Mouse (Mus musculus) ES-Bruce4 (cell line): ENCODE measurements around the gene Inha.
A peak's percentile ranks its signal among the peaks of the same experiment; 100 is the strongest.

ENCODE experiments used
- CTCF ChIP-seq: IDR thresholded peaks from one replicate; pipeline ENCODE4 v1.8.1; 2011; ENCODE audit warnings: low read depth, low read length
- EP300 ChIP-seq: IDR thresholded peaks from 2 replicates; pipeline ENCODE4 v1.6.1; 2011; ENCODE audit warnings: low read depth, low read length; ENCODE audit not compliant: insufficient read depth
- POLR2A ChIP-seq: IDR thresholded peaks from one replicate; pipeline ENCODE4 v1.8.1; 2011; ENCODE audit warnings: low read length; ENCODE audit not compliant: insufficient read depth

DNA sequence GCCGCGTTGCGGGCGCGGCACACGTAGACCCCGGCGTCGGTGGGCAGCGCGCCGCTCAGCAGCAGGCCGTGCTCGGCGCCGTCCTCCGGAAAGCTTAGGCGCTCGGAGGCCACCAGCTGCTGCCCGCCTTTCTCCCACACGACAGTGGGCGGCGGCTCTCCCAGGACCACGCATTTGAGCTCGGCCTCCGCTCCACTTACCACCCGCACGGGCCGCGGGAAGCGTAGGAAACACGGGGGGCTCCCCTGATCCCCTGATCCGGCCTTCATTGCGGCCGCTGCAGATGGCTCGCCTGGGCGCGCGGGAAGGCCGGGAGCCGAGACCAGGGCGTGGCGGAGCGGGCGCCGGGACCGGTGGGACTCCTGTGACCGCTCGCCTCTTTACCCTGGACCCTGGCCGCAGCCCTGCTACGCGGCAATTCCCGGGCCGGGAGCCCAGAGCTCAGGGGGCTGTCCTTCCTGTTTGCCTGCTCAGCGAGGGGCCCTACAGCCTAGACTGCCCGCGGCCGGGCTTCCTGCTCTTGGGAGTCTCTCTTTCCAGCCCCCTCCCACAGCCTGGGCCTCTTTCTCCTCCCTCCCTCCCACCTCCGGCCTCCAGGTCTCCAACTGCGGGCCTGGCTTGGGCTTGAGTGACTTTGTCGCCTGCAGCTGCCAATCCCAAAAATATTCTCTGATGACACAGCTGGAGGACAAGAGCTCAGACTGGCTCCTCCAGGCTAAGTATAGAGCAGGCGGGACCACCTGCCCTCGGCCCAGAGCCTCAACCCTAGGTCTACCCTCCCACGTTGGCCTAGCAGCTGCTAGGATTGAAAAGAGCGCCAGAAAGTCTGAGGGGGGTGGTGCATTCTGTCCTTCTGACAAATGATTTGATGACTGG lies 683 bp upstream of the Inha start, which contains the start of gene Obsl1:
- TF ChIP-seq POLR2A (no peak), CTCF (no peak), EP300 (peak; percentile 20; the same call in 1 of the 2 replicates)
